Mouse (Mus musculus) thymus, postnatal 14 days (tissue): Measurements from ENCODE around the gene Zbtb48.
"Not testable (repeated sequence)": the region's sequence is repeated elsewhere in the genome, so short reads cannot be mapped to it uniquely, and the experiment has no call there.

Source experiments
- DNase-seq: peaks from one replicate; pipeline ENCODE4 v3.0.0; 2021

Zbtb48 gene

GRCm38 (mm10) chr4:152027524-152027923 is at the start of gene Zbtb48:
Zbtb48 (minus strand) TSS chr4:152027671.
- DNase-seq, result peak; percentile 96

GRCm38 (mm10) chr4:152077191-152077590 is 49.7 kb upstream of the Zbtb48 start:
- no peak for DNase-seq

DNA sequence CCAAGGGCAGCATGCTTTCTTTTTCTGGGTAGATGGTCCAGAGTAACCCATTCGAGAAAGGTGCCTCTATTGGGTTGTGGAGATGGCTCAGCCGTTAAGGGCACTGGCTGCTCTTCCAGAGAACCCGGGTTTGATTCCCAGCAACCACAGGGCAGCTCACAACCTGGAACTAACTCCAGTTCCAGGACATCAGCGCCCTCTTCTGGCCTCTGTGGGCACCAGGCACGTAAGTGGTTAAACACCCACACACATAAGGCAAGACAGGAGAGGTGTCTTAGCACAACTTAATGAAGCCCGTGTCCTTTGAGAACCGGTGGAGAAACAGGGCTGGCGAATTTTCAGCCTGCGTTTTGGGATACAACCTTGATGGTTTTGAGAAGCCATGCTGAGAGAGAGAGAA is 47.1 kb upstream of the Zbtb48 start:
- no peak for DNase-seq

DNA sequence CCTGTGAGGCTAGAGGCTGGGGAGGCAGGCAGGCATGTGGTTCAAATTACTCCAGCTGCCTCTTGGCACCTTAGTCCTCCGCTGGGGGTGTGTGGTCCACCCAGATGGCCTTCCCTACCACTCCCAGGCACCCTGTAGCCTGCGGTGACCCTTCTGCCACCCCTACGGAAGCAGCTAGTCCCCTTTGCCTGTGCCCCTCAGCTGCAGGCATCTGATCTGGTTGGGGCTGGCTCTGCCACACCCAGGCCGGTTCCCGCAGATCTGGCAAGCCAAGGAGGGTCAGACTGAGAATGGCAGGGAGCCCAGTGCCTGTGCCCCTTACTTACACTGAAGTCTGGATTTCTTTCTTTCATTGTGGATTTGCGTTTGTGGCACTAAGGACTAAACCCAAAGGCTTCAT is 46.2 kb upstream of the Zbtb48 start:
- DNase-seq, result no peak

- DNase-seq, result no peak
Measured at GRCm38 (mm10) chr4:152072655-152073054, 45.2 kb upstream of the Zbtb48 start.

DNA sequence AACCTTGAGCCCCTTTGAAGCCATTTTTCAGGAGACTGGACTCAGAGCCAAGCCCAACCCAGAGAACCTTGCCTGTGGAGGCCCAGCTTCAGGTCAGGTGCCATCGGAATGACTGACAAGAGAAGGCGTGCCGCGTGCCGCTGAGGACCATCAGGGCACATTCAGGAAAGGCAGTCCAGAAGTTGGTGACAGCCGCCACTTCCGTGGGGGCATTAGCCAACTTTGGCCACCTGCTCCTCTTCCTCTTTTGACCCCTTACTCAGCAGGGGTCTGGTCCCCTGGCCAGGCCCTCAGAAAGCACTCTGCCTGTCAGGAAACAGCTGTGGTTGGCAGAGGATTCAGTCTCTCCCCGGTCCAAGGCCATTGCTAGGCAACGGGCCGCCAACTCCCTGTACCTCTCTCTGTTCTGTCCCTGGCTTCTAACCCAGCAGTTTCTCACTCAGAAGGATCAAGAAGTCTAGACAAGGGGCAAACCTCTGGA is 44.7 kb upstream of the Zbtb48 start, which contains the start of gene Plekhg5:
Gene Plekhg5 (plus strand): TSS at position 378 of the 481 bp plus-strand sequence.
- no peak for DNase-seq

- DNase-seq, result no peak
Measured at GRCm38 (mm10) chr4:152070494-152071396, 43.3 kb upstream of the Zbtb48 start.

DNA sequence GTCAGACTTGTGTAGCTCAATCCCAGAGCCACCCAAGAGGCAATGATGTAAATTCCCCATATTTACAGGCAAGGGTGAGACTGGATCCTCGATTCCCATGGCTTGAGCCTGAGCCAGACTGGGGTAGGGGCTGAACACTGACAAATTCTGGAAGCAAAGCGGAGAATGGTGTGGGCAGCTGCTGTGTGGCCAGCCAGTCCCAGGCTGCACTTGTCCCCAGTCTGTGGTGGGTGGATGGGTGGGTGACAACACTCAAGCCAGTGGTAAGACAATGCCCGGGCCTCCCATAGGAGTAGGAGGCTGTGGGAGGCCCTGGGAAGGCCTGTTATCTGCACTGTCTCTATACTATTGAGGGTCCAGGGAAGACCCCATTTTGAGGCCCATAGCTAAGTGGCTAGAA is 41.8 kb upstream of the Zbtb48 start:
- DNase-seq, result no peak

GRCm38 (mm10) chr4:152068166-152068724 is 40.8 kb upstream of the Zbtb48 start:
- no peak for DNase-seq

DNA sequence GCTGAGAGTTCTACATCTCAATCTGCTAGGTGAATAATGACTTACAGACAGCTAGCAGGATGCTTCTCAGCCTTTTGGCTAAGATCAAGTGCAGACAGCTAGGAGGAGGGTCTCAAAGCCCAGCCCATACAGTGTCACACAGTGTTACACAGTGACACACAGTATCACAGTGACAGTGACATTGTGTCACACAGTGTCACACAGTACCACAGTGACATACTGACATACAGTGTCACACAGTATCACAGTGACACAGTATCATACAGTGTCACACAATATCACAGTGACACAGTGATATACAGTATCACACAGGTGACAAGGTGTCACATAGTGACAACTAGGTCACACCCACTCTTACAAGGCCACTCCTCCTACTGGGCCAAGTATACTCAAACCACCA is 39.8 kb upstream of the Zbtb48 start:
- DNase-seq, result no peak

DNA sequence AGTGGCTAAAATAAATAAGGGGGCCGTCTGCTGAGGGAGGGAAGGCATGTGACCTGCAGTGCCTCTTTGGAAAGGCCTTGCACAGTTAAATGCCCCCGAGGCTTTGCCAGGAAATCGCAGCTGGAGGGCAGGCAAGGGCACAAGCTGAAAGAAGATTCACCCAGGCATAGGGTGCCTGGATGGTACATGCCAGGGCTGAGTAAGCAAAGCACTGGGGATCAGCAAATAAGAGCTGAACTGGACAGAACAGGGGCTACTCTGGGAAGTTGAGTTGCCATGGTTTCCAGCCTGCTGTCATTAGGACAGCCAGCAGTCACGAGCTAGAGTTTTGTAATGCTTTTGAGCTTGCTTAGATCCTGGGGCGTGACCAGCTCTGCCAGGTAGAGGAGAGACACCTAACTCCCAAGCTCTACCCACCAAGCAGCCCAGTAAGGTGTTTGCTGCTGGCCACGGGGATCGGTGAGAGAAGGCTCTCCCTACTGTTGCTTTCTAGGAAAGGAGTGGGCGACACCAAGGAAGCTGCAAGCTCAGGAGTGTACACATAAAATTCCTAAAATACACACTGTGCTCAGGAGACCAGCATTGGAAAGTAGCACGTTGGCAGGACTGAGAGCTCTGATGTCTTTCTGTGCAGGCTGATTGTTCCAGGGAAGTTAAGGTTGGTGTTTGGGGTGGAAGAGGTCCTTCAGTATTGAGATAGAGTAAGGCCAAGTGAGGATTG is 35.1 kb upstream of the Zbtb48 start:
- DNase-seq, result no peak

DNA sequence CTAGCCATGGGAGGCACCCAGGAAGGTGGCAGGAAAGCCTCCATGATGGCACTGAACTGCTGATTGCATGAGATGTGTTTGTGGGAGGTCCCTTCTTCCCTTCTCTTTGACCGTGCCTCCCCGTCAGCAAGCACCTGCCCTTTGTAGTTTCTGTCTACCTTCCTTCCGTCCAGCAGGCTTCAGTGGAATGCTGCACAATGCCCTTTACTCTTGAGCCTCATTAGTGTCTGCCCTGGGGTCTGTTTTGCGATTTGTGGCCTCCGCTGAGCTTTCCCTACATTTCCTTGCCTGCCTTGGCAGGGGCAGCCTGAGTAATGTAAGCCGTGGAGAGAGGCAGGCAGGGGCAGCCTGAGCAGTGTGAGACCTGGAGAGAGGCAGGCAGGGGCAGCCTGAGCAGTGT is 17.1 kb upstream of the Zbtb48 start:
- no peak for DNase-seq

DNA sequence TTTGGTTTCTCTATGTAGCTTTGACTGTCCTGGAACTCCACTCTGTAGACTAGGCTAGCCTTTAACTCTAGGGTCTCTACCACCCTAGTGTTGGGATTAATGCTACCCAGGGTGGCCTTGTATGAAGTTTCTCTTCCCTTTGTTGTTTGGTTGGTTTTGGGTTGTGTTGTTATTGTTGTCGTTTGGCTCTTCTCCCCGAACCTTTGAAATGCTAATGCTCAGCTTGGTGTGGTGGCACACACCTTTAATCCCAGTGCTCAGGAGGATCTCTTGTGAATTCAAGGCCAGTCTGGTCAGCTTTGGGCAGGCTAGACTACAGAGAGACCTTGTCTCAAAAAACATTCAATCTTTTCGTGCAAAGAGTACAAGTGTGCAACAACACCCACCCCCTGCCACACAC is 15.7 kb upstream of the Zbtb48 start:
- no peak for DNase-seq

DNA sequence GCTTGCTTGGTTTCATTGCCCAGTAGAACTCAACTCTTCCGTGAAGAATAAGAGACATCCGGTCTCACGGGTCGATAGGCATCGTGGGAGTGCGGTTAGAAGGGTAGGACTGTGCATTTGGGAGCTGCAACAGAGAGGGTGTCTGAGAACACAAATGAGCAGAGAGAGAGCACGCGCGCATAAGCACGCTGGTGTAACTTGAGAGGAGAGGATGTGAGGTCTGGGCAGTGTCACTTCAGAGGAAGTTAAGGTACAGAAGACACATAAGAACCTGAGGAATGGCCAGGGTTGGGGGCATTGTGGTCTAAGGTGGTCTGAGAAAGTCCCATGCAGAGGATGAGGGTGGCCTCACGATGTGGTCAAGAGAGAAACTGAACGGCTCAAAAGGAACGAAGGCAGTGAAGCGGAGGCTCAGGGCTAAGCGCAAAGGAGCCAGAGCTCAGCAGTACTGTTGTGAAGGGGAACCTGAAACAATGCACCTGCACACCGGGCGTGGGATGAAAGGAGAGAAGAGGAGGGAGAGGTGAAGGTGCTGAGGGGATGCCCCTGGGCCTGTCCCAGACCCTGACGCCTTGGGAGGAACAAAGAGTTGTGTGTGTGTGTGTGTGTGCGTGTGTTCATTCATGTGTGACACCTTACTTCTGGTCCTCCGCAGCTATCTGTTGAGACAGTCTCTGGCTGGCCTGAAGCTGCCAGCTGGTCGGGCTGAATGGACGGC is 14.6 kb upstream of the Zbtb48 start:
- DNase-seq, result no peak

- DNase-seq, result no peak
Measured at GRCm38 (mm10) chr4:152039831-152040310, 12.4 kb upstream of the Zbtb48 start.

DNA sequence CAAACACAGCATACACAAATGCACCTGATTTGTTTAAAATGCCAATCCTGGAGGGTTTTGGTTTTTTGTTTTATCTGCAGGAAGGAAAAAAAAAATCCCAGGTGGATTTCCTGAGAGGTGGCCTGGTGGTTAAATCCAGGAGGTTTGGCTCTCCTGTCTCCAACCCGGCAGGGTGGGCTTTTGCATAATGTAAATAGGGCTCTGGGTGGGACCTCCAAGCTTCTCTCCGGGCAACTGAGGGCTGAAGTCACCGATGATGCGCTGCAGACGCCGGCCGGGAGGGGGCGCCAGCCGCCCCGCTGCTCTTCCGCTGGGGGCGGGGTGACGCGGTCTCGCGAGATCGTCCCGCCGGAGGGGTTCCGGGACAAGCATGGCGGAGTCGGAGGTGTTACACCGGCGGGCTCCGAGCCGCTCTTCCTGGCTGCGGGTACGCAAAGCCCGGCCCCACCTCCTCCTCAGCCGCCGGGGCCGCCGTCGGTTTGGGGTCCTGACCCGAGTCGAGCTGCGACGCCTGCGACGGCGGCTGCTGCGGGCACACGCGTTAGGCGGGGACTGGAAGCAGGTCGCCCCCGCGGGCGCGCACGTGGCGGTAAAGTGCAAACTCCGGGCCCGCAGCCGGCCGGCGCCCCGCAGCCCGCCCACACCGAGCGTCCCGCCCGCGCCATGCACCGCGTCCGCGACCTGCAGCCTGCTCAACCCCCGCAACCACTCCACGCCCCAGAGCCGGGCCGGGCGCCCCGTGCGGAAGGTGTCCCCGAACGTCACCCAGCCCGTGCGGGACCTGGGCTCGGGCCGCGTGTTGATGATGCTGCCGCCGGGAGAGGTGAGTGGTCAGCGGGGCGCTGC is 11.7 kb upstream of the Zbtb48 start, which contains the start of gene Nol9:
Gene Nol9 (plus strand): TSS at position 337 of the 846 bp plus-strand sequence.
- DNase-seq, result peak; percentile 96

DNA sequence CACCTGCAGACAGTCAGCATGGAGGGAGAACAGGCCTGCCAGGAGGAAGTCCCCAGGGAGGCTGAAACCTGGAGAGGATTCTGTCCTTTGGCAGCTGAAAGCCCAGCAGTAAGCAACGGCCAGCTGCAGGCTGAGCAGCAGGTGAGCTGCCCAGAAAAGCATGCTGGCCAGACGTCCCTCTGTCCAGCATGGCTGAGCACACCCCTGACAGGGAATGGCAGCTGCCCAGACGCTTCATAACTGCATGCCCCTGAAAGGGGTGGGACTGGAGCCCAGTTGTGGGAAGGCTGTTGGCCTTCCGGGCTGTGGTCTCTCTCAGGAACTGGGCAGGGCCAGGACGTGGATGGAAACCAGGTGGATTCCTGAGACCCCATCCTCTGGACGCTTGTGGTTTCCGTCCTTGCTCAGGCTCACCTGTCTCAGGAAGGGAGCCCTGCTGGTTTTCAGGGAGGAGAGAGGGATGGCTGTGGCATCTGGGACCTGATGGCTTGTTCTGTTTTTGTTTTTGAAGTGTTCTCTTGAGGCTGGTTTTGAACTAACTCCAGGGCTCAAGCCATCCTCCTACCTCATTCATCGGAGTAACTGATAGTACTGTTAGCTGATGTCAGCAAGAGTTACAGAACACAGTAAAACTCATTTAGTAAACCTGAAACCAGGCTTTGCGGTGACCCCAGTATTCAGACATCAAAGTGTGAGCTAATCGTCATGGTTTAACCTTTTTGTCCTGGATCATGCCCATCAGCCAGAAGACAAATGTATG is 10.9 kb upstream of the Zbtb48 start, which contains the start of gene Tas1r1:
Gene Tas1r1 (minus strand): TSS at position 344 of the 760 bp plus-strand sequence.
- DNase-seq, result no peak

DNA sequence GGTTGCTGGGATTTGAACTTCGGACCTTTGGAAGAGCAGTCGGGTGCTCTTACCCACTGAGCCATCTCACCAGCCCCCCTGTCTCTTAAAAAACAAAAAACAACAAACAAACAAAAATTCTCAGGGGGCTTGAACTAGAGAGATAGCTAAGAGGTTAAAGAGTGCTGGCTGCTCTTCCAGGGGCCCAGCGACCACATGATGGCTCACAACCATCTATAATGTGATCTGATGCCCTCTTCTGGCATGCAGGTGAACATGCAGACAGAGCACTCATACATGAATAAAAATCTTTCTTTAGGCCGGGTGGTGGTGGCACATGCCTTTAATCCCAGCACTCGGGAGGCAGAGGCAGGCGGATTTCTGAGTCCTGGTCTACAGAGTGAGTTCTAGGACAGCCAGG is 9.0 kb upstream of the Zbtb48 start:
- DNase-seq, result not testable (repeated sequence)

- no peak for DNase-seq
Measured at GRCm38 (mm10) chr4:152032922-152033321, 5.5 kb upstream of the Zbtb48 start.

DNA sequence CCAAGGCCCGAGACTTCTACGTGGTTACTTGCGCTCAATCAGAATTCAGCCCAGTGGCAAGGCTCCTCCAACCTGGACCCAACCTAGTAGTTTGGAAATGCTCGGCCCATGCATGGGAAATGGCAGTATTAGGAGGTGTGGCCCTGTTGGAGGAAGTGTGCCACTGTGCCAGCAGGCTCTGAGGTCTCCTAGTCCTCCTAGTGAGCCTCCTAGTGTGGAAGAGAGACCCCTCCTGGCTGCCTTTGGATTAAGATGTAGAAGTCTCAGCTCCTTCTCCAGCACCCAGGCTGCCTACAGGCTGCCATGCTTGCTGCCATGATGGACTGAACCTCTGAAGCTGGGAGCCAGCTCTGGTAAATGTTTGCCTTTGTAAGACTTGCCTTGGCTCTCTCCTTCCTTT is 2.5 kb upstream of the Zbtb48 start:
- peak; percentile 29 for DNase-seq

- peak; percentile 33 for DNase-seq
Measured at GRCm38 (mm10) chr4:152029087-152029486, 1.6 kb upstream of the Zbtb48 start.
